Mouse (Mus musculus): ENCODE data around the gene Tbc1d2b.
A peak's percentile ranks its signal among the peaks of the same experiment; 100 is the strongest.

DNA sequence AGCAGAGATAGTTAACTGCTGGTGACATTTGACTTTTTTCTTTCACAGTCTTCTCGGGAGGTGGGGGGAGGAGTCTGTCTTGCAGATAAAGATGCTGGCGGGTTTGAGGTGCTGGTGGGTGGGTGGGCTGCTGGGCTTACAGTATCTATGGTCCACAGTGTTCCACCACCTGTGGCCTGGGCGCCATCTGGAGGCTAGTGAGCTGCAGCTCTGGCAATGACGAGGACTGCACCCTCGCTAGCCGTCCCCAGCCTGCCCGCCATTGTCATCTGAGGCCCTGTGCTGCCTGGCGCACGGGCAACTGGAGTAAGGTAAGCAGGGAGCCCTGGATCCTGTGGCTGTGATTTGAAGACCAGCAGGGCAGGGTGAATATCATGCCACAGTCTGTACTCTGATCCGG lies 75.6 kb downstream of the Tbc1d2b start:
- TF ChIP-seq CTCF (IDR thresholded peaks at IDR 0.05; ENCODE audit: control insufficient read depth, insufficient read depth, insufficient read length) (peak; percentile 16), MYOG (IDR thresholded peaks at IDR 0.05; ENCODE audit: control insufficient read depth, extremely low read depth, insufficient read length) (no peak)
